Mouse (Mus musculus) lung, postnatal 0 days (tissue): ENCODE results near the gene Slc22a21.

Source experiments
- CTCF ChIP-seq: IDR thresholded peaks from 2 replicates; pipeline ENCODE4 v1.5.1; 2016; ENCODE audit warnings: antibody characterized with exemption, mild to moderate bottlenecking
- EP300 ChIP-seq: IDR thresholded peaks from 2 replicates; pipeline ENCODE4 v1.6.1; 2016; ENCODE audit warnings: antibody characterized with exemption, mild to moderate bottlenecking, control low read depth

GRCm38 (mm10) chr11:53911011-53911410 is 69.1 kb downstream of the Slc22a21 start:
- TF ChIP-seq CTCF: no peak
- no peak for TF ChIP-seq EP300
